Mouse (Mus musculus) cortical plate, adult 2 months (tissue): ENCODE data around the gene Pllp.

Experiments
- CTCF ChIP-seq: fragments of 200-500 bp; IDR thresholded peaks from 2 replicates; pipeline ENCODE4 v1.5.1; 2011; ENCODE audit warnings: mild to moderate bottlenecking, control low read depth, low read length; ENCODE audit not compliant: insufficient read depth; ENCODE audit errors: extremely low read depth
- POLR2A ChIP-seq: fragments of 200-500 bp; IDR thresholded peaks from 2 replicates; pipeline ENCODE4 v1.6.1; 2011; ENCODE audit warnings: mild to moderate bottlenecking, low read length, control low read depth; ENCODE audit not compliant: insufficient read depth; ENCODE audit errors: extremely low read depth

GRCm38 (mm10) chr8:94729301-94729700, 33.2 kb upstream of the Pllp start:
- no peak for TF ChIP-seq CTCF
- no peak for TF ChIP-seq POLR2A
